Mouse (Mus musculus) thymus, adult 2 months (tissue): ENCODE measurements around the gene Atg7. TPM values are rescaled to one million over a fixed set of nuclear protein-coding genes. Genes with fewer than 3 reads are reported as not detected.

Experiments used
- DNase-seq: peaks from one replicate; pipeline ENCODE4 v3.0.0; 2021
- H3K27ac ChIP-seq: fragments of 200-500 bp; 2 replicates; pipeline ENCODE4 v1.5.1; 2012; ENCODE audit warnings: low read length, control low read depth; ENCODE audit not compliant: control insufficient read depth, insufficient read depth
- H3K27me3 ChIP-seq: fragments of 200-500 bp; 2 replicates; pipeline ENCODE4 v1.6.1; 2012; ENCODE audit warnings: mild to moderate bottlenecking, low read length, moderate library complexity, mixed read lengths; ENCODE audit not compliant: control insufficient read depth, insufficient read depth
- H3K36me3 ChIP-seq: fragments of 200-500 bp; 2 replicates; pipeline ENCODE4 v1.6.1; 2012; ENCODE audit warnings: mild to moderate bottlenecking, low read length, moderate library complexity; ENCODE audit not compliant: control insufficient read depth, insufficient read depth
- H3K4me1 ChIP-seq: fragments of 200-500 bp; replicated peaks from 2 replicates; pipeline ENCODE4 v1.6.1; 2012; ENCODE audit warnings: low read length; ENCODE audit not compliant: control insufficient read depth, insufficient read depth
- H3K4me3 ChIP-seq: fragments of 200-500 bp; 2 replicates; pipeline ENCODE4 v1.5.1; 2012; ENCODE audit warnings: mild to moderate bottlenecking, low read length, control low read depth, moderate library complexity; ENCODE audit not compliant: control insufficient read depth, insufficient read depth
- CTCF ChIP-seq: fragments of 200-500 bp; IDR thresholded peaks from 2 replicates; pipeline ENCODE4 v1.5.1; 2012; ENCODE audit warnings: mild to moderate bottlenecking, control low read depth, low read length, moderate library complexity, borderline replicate concordance; ENCODE audit not compliant: control insufficient read depth, poor library complexity, insufficient read depth; ENCODE audit errors: extremely low read depth
- POLR2A ChIP-seq: fragments of 200-500 bp; IDR thresholded peaks from 2 replicates; pipeline ENCODE4 v1.6.1; 2012; ENCODE audit warnings: mild to moderate bottlenecking, low read length, control low read depth, moderate library complexity; ENCODE audit not compliant: control insufficient read depth, poor library complexity, insufficient read depth; ENCODE audit errors: extremely low read depth
- WGBS: fragments of 180-500 bp; shearing (Covaris S2); methylation state at CpG from one replicate; pipeline ENCODE4 v1.1.7; 2018; 5-methylcytosine and 5-hydroxymethylcytosine counted together
- polyA plus RNA-seq: library from polyadenylated mRNA; depleted of rRNA; stranded (reverse); fragments of >200 nt; gene quantifications from 2 replicates; pipeline ENCODE4 v1.2.3, GENCODE M21; 2012

The Atg7 gene
- polyA plus RNA-seq, 1 experiment = 18.2 TPM

DNA sequence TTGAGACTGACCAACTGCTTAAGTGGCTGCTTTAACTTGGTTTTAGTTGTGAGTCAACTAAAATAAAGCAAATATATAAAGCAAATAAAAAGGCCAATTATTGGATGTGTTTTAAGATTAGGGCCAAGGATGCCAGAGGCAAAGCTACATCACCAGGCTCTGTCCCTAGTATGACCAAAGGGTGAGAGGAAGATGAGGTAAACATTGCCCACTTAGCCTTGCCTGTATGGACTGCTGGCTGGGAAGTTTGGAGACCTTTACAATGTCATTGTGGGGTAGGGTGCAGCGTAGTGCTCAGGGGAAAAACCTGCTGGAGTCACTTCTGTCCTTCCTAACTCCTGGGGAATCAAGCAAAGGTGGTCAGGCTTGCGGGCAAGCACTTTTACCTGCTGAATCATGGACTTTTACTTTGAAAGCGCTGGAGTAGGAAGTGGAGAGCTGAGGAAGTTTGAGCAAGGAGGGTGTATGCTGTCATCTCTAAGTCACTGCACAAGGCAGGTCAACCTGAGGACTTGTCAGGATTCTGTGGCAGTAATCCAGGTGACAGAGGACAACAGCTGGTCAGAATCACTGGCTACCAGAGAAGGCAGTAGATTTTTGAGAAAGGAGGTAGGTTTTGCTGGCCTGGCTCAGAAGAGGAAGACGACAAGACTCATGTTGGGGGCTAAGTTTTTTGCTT lies 5.6 kb downstream of the Atg7 start:
- no peak overlapping the region for H3K4me3 ChIP-seq
- TF ChIP-seq CTCF (no peak), POLR2A (no peak)
- no peak for DNase-seq
- H3K27me3 ChIP-seq = no peaks in the 10 kb centered on the region
- H3K36me3 ChIP-seq = no peaks in the 10 kb centered on the region
- H3K27ac ChIP-seq = no peak overlapping the region
- WGBS = 38% methylated on average over 4 of the region's 4 CpGs
- H3K4me1 ChIP-seq = peaks cover 3% of the 10 kb centered on the region

DNA sequence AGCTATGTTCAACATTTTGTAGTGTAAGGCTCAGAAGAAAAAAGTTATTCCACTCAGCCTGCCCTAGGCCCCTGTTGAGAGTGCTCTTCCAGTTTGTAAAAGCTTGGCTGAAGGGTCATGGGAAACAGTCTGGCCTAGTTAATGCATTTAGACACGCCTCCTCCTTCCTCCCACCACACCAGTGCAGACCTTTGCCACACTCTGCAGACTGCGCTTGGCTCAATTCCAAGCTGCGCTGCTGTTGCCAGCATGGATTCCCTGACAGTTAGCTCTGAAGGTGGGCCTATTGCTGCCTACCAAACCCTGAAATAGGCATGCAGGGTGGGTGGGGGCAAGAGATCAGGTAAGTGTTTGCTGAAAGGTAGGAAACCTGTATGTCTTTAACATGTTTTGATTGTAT lies 9.3 kb downstream of the Atg7 start:
- Histone ChIP-seq H3K36me3 (no peaks in the 10 kb centered on the region), H3K27me3 (no peaks in the 10 kb centered on the region), H3K4me1 (no peaks in the 10 kb centered on the region), H3K4me3 (no peak overlapping the region), H3K27ac (no peak overlapping the region)
- no peak for DNase-seq
- WGBS = 93% methylated on average over 3 of the region's 3 CpGs
- TF ChIP-seq POLR2A (no peak), CTCF (no peak)

DNA sequence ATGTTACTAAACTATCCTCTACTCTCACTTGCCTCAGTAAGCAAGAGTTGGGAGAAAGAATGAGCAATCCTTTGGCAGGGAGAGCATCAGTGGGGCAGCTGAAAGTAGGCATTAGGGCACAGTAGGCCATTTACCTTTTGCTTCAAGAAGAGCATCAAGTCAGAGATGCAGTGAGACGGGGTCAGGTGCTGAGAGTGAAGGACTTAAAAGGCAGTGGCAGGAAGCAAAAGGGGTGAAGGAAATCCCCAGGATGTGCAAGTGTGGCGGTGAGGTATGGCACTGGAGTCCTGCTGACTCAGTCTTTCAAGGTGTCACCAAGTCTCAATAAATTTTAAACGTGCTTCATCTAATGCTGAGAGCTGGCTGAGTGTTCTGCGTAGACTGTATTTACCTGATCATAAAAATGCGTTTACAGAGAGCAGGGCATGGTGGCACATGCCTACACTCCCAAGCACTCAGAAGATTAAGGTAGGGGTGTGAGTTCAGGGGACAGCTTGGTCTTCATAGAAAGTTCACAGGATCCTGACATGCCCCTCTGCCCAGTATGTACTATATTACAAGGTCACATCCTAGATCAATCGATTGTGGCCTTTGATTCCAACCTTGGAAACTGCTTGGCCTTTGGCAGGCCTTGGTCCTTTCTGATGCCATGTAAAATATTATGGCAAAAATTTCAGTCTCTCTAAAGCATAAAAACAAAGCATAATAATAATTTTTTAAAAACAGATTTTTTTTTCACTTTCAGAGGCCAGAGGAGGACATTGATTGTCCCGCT lies 14.1 kb downstream of the Atg7 start:
- Histone ChIP-seq H3K36me3 (no peaks in the 10 kb centered on the region), H3K4me3 (no peak overlapping the region), H3K27me3 (no peaks in the 10 kb centered on the region), H3K27ac (no peak overlapping the region), H3K4me1 (peaks cover 8% of the 10 kb centered on the region)
- DNase-seq = no peak
- TF ChIP-seq CTCF (no peak), POLR2A (no peak)
- WGBS = 63% methylated on average over 7 of the region's 7 CpGs

DNA sequence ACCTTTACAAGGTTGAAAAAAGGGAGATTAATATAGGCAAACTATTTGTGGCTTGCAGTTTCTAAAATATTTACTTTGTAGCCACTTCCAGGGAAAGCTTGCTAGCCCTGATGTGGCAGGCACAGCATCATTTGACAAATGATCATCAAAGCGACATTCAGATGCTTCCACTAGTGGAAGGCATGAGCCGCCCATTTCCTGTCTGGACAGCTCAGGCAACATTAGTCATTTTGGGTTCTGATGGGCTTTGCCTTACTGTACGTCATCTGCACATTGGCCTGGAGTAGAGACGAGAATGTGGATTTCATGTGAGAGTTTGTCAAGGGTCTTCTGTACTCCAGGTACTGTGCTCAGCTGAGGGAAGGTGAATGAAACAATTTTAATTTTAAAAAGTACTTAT lies 14.9 kb downstream of the Atg7 start:
- no peaks in the 10 kb centered on the region for H3K36me3 ChIP-seq
- no peak overlapping the region for H3K27ac ChIP-seq
- DNase-seq = no peak
- 94% methylated on average over 4 of the region's 4 CpGs for WGBS
- peaks cover 8% of the 10 kb centered on the region for H3K4me1 ChIP-seq
- H3K4me3 ChIP-seq = no peak overlapping the region
- TF ChIP-seq CTCF (no peak), POLR2A (no peak)
- no peaks in the 10 kb centered on the region for H3K27me3 ChIP-seq

GRCm38 (mm10) chr6:114659278-114659991 lies 16.5 kb downstream of the Atg7 start:
- DNase-seq = no peak
- Histone ChIP-seq H3K27me3 (no peaks in the 10 kb centered on the region), H3K27ac (no peak overlapping the region), H3K4me3 (no peak overlapping the region), H3K36me3 (no peaks in the 10 kb centered on the region), H3K4me1 (peaks cover 8% of the 10 kb centered on the region)
- 79% methylated on average over 4 of the region's 4 CpGs for WGBS
- TF ChIP-seq POLR2A (no peak), CTCF (no peak)

GRCm38 (mm10) chr6:114659992-114660800 lies 17.3 kb downstream of the Atg7 start:
- 63% methylated on average over 5 of the region's 5 CpGs for WGBS
- no peaks in the 10 kb centered on the region for H3K27me3 ChIP-seq
- no peak overlapping the region for H3K4me3 ChIP-seq
- no peak for DNase-seq
- no peak overlapping the region for H3K27ac ChIP-seq
- no peaks in the 10 kb centered on the region for H3K36me3 ChIP-seq
- H3K4me1 ChIP-seq = peaks cover 8% of the 10 kb centered on the region
- TF ChIP-seq POLR2A (no peak), CTCF (no peak)
